Mouse (Mus musculus): Measurements from ENCODE around the gene Atp2a3. TPM values are rescaled to one million over a fixed set of nuclear protein-coding genes. Genes with fewer than 3 reads are reported as not detected.

Atp2a3 gene
- 1.0 and 1.4 TPM in 2 replicates for polyA plus RNA-seq (2012; rRNA removed)

GRCm38 (mm10) chr11:72961072-72961980, at the start of gene Atp2a3:
Atp2a3 (plus strand) TSS chr11:72961169.
- no peak for DNase-seq (ENCODE audit: low read depth)

GRCm38 (mm10) chr11:72917299-72917996, 43.5 kb upstream of the Atp2a3 start:
- DNase-seq (ENCODE audit: low read depth), result no peak
- no peak for TF ChIP-seq CTCF (IDR thresholded peaks at IDR 0.05; ENCODE audit: borderline replicate concordance, extremely low read depth, insufficient read depth, insufficient read length)
- no peak for TF ChIP-seq POLR2A (IDR thresholded peaks at IDR 0.05; ENCODE audit: borderline replicate concordance, extremely low read depth, insufficient read depth, insufficient read length, poor library complexity, severe bottlenecking)

More at GRCm38 (mm10) chr11:72961072-72961980, at the start of gene Atp2a3:
- no peak for TF ChIP-seq POLR2A (IDR thresholded peaks at IDR 0.05; ENCODE audit: borderline replicate concordance, extremely low read depth, insufficient read depth, insufficient read length, poor library complexity, severe bottlenecking)
- TF ChIP-seq CTCF (IDR thresholded peaks at IDR 0.05; ENCODE audit: borderline replicate concordance, extremely low read depth, insufficient read depth, insufficient read length), result no peak

- TF ChIP-seq POLR2A (IDR thresholded peaks at IDR 0.05; ENCODE audit: borderline replicate concordance, extremely low read depth, insufficient read depth, insufficient read length, poor library complexity, severe bottlenecking) (no peak), CTCF (IDR thresholded peaks at IDR 0.05; ENCODE audit: borderline replicate concordance, extremely low read depth, insufficient read depth, insufficient read length) (no peak)
- DNase-seq (ENCODE audit: low read depth), result no peak
Observed at GRCm38 (mm10) chr11:72923116-72923515, 37.9 kb upstream of the Atp2a3 start.

GRCm38 (mm10) chr11:72924458-72924857, 36.5 kb upstream of the Atp2a3 start:
- no peak for DNase-seq (ENCODE audit: low read depth)
- no peak for TF ChIP-seq POLR2A (IDR thresholded peaks at IDR 0.05; ENCODE audit: borderline replicate concordance, extremely low read depth, insufficient read depth, insufficient read length, poor library complexity, severe bottlenecking)
- TF ChIP-seq CTCF (IDR thresholded peaks at IDR 0.05; ENCODE audit: borderline replicate concordance, extremely low read depth, insufficient read depth, insufficient read length), result no peak

GRCm38 (mm10) chr11:72925067-72925466, 35.9 kb upstream of the Atp2a3 start:
- no peak for TF ChIP-seq POLR2A (IDR thresholded peaks at IDR 0.05; ENCODE audit: borderline replicate concordance, extremely low read depth, insufficient read depth, insufficient read length, poor library complexity, severe bottlenecking)
- no peak for DNase-seq (ENCODE audit: low read depth)

GRCm38 (mm10) chr11:72926226-72926890, 34.6 kb upstream of the Atp2a3 start:
- TF ChIP-seq CTCF (IDR thresholded peaks at IDR 0.05; ENCODE audit: borderline replicate concordance, extremely low read depth, insufficient read depth, insufficient read length) (peak; percentile 87), POLR2A (IDR thresholded peaks at IDR 0.05; ENCODE audit: borderline replicate concordance, extremely low read depth, insufficient read depth, insufficient read length, poor library complexity, severe bottlenecking) (no peak)
- peak; percentile 48 for DNase-seq (ENCODE audit: low read depth)

- peak; percentile 41 for DNase-seq (ENCODE audit: low read depth)
- TF ChIP-seq CTCF (IDR thresholded peaks at IDR 0.05; ENCODE audit: borderline replicate concordance, extremely low read depth, insufficient read depth, insufficient read length), result no peak
Observed at GRCm38 (mm10) chr11:72928516-72928915, 32.5 kb upstream of the Atp2a3 start.

GRCm38 (mm10) chr11:72940208-72941143, 20.5 kb upstream of the Atp2a3 start:
- TF ChIP-seq CTCF (IDR thresholded peaks at IDR 0.05; ENCODE audit: borderline replicate concordance, extremely low read depth, insufficient read depth, insufficient read length), result peak; percentile 73; the same call in 1 of the 2 replicates
- TF ChIP-seq POLR2A (IDR thresholded peaks at IDR 0.05; ENCODE audit: borderline replicate concordance, extremely low read depth, insufficient read depth, insufficient read length, poor library complexity, severe bottlenecking), result no peak
- peak; percentile 63 for DNase-seq (ENCODE audit: low read depth)

- DNase-seq (ENCODE audit: low read depth), result no peak
- TF ChIP-seq POLR2A (IDR thresholded peaks at IDR 0.05; ENCODE audit: borderline replicate concordance, extremely low read depth, insufficient read depth, insufficient read length, poor library complexity, severe bottlenecking) (no peak), CTCF (IDR thresholded peaks at IDR 0.05; ENCODE audit: borderline replicate concordance, extremely low read depth, insufficient read depth, insufficient read length) (no peak)
Observed at GRCm38 (mm10) chr11:72944996-72945793, 15.8 kb upstream of the Atp2a3 start.
